Mouse (Mus musculus): ENCODE results near the gene Pald1. TPM values are rescaled to one million over a fixed set of nuclear protein-coding genes. Genes with fewer than 3 reads are reported as not detected.
A peak's percentile ranks its signal among the peaks of the same experiment; 100 is the strongest.

Pald1 gene
- polyA plus RNA-seq, 1 experiment from 2014 or later, result 36.0 TPM

- Histone ChIP-seq H3K4me1 (peaks cover 41% of the 10 kb centered on the region), H3K9me3 (no peaks in the 10 kb centered on the region), H3K4me3 (peak within 1 kb of the TSS; percentile 58), H3K36me3 (replicated peaks) (no peaks in the 10 kb centered on the region), H3K27me3 (ENCODE audit: poor library complexity, severe bottlenecking) (peaks cover 70% of the 10 kb centered on the region), H3K27ac (peak within 1 kb of the TSS; percentile 33; the same call in 1 of the 2 replicates)
- no peak for DNase-seq (ENCODE audit: extremely low spot score, low spot score)
- 28% methylated on average over 10 of the region's 10 CpGs for WGBS
Observed at GRCm38 (mm10) chr10:61417672-61418071, 34.3 kb upstream of the Pald1 start, which contains the start of gene Nodal. Gene Nodal, plus strand, starts transcription at chr10:61417972.

- WGBS, result 51% methylated on average over 2 of the region's 2 CpGs
- H3K4me1 ChIP-seq, result peaks cover 41% of the 10 kb centered on the region
- no peak overlapping the region for H3K4me3 ChIP-seq
- no peaks in the 10 kb centered on the region for H3K36me3 ChIP-seq (replicated peaks)
- no peak overlapping the region for H3K27ac ChIP-seq
- H3K27me3 ChIP-seq (ENCODE audit: poor library complexity, severe bottlenecking), result peaks cover 70% of the 10 kb centered on the region
- no peaks in the 10 kb centered on the region for H3K9me3 ChIP-seq
- no peak for DNase-seq (ENCODE audit: extremely low spot score, low spot score)
Observed at GRCm38 (mm10) chr10:61417046-61417445, 33.7 kb upstream of the Pald1 start.

- WGBS, result 31% methylated on average over 7 of the region's 7 CpGs
- H3K4me1 ChIP-seq, result peaks cover 41% of the 10 kb centered on the region
- no peak for DNase-seq (ENCODE audit: extremely low spot score, low spot score)
- H3K9me3 ChIP-seq, result no peaks in the 10 kb centered on the region
- H3K27ac ChIP-seq, result no peak overlapping the region
- H3K36me3 ChIP-seq (replicated peaks), result no peaks in the 10 kb centered on the region
- H3K4me3 ChIP-seq, result no peak overlapping the region
- peaks cover 70% of the 10 kb centered on the region for H3K27me3 ChIP-seq (ENCODE audit: poor library complexity, severe bottlenecking)
Observed at GRCm38 (mm10) chr10:61416561-61416960, 33.2 kb upstream of the Pald1 start.

- Histone ChIP-seq H3K9me3 (no peaks in the 10 kb centered on the region), H3K4me3 (no peak overlapping the region), H3K36me3 (replicated peaks) (no peaks in the 10 kb centered on the region), H3K27me3 (ENCODE audit: poor library complexity, severe bottlenecking) (peaks cover 64% of the 10 kb centered on the region), H3K27ac (no peak overlapping the region), H3K4me1 (peaks cover 42% of the 10 kb centered on the region)
- WGBS, result 21% methylated on average over 8 of the region's 8 CpGs
- DNase-seq (ENCODE audit: extremely low spot score, low spot score), result no peak
Observed at GRCm38 (mm10) chr10:61415890-61416289, 32.6 kb upstream of the Pald1 start.

- peaks cover 61% of the 10 kb centered on the region for H3K27me3 ChIP-seq (ENCODE audit: poor library complexity, severe bottlenecking)
- WGBS, result 79% methylated on average over 3 of the region's 3 CpGs
- DNase-seq (ENCODE audit: extremely low spot score, low spot score), result no peak
Observed at GRCm38 (mm10) chr10:61415240-61415639, 31.9 kb upstream of the Pald1 start.

GRCm38 (mm10) chr10:61412910-61413625 is 29.7 kb upstream of the Pald1 start:
- Histone ChIP-seq H3K36me3 (replicated peaks) (no peaks in the 10 kb centered on the region), H3K4me3 (no peak overlapping the region), H3K27me3 (ENCODE audit: poor library complexity, severe bottlenecking) (peaks cover 46% of the 10 kb centered on the region), H3K4me1 (peaks cover 40% of the 10 kb centered on the region), H3K9me3 (no peaks in the 10 kb centered on the region), H3K27ac (no peak overlapping the region)
- 66% methylated on average over 21 of the region's 21 CpGs for WGBS
- DNase-seq (ENCODE audit: extremely low spot score, low spot score), result no peak

More at GRCm38 (mm10) chr10:61415240-61415639, 31.9 kb upstream of the Pald1 start:
- Histone ChIP-seq H3K27ac (no peak overlapping the region), H3K9me3 (no peaks in the 10 kb centered on the region), H3K4me1 (peaks cover 46% of the 10 kb centered on the region), H3K4me3 (no peak overlapping the region), H3K36me3 (replicated peaks) (no peaks in the 10 kb centered on the region)

GRCm38 (mm10) chr10:61410193-61410592 is 26.9 kb upstream of the Pald1 start:
- Histone ChIP-seq H3K4me1 (peaks cover 37% of the 10 kb centered on the region), H3K27me3 (ENCODE audit: poor library complexity, severe bottlenecking) (peaks cover 33% of the 10 kb centered on the region), H3K36me3 (replicated peaks) (no peaks in the 10 kb centered on the region), H3K27ac (peak overlapping the region; percentile 63; the same call in 1 of the 2 replicates), H3K4me3 (no peak overlapping the region), H3K9me3 (no peaks in the 10 kb centered on the region)
- DNase-seq (ENCODE audit: extremely low spot score, low spot score), result peak; percentile 39
- WGBS, result 25% methylated on average over 9 of the region's 9 CpGs

GRCm38 (mm10) chr10:61409776-61410175 is 26.4 kb upstream of the Pald1 start:
- DNase-seq (ENCODE audit: extremely low spot score, low spot score), result no peak
- no peak overlapping the region for H3K4me3 ChIP-seq
- peak overlapping the region; percentile 63 for H3K27ac ChIP-seq
- peaks cover 37% of the 10 kb centered on the region for H3K4me1 ChIP-seq
- WGBS, result 2% methylated on average over 4 of the region's 4 CpGs
- no peaks in the 10 kb centered on the region for H3K36me3 ChIP-seq (replicated peaks)
- H3K9me3 ChIP-seq, result no peaks in the 10 kb centered on the region
- H3K27me3 ChIP-seq (ENCODE audit: poor library complexity, severe bottlenecking), result peaks cover 29% of the 10 kb centered on the region

- no peak for DNase-seq (ENCODE audit: extremely low spot score, low spot score)
- Histone ChIP-seq H3K36me3 (replicated peaks) (no peaks in the 10 kb centered on the region), H3K27me3 (ENCODE audit: poor library complexity, severe bottlenecking) (peaks cover 26% of the 10 kb centered on the region), H3K9me3 (no peaks in the 10 kb centered on the region), H3K27ac (no peak overlapping the region), H3K4me3 (no peak overlapping the region), H3K4me1 (peaks cover 29% of the 10 kb centered on the region)
- 7% methylated on average over 10 of the region's 10 CpGs for WGBS
Observed at GRCm38 (mm10) chr10:61405958-61406357, 22.6 kb upstream of the Pald1 start.

- H3K4me3 ChIP-seq, result no peak overlapping the region
- H3K27me3 ChIP-seq (ENCODE audit: poor library complexity, severe bottlenecking), result peaks cover 14% of the 10 kb centered on the region
- DNase-seq (ENCODE audit: extremely low spot score, low spot score), result no peak
- peaks cover 13% of the 10 kb centered on the region for H3K4me1 ChIP-seq
- no peak overlapping the region for H3K27ac ChIP-seq
- no peaks in the 10 kb centered on the region for H3K36me3 ChIP-seq (replicated peaks)
- H3K9me3 ChIP-seq, result no peaks in the 10 kb centered on the region
- WGBS, result 96% methylated on average over 2 of the region's 2 CpGs
Observed at GRCm38 (mm10) chr10:61402911-61403310, 19.6 kb upstream of the Pald1 start.

GRCm38 (mm10) chr10:61402480-61402879 is 19.1 kb upstream of the Pald1 start:
- H3K36me3 ChIP-seq (replicated peaks), result no peaks in the 10 kb centered on the region
- peaks cover 14% of the 10 kb centered on the region for H3K4me1 ChIP-seq
- WGBS, result 70% methylated on average over 5 of the region's 5 CpGs
- no peak overlapping the region for H3K27ac ChIP-seq
- no peaks in the 10 kb centered on the region for H3K9me3 ChIP-seq
- no peak overlapping the region for H3K4me3 ChIP-seq
- H3K27me3 ChIP-seq (ENCODE audit: poor library complexity, severe bottlenecking), result peaks cover 11% of the 10 kb centered on the region
- DNase-seq (ENCODE audit: extremely low spot score, low spot score), result no peak

- no peak overlapping the region for H3K27ac ChIP-seq
- no peaks in the 10 kb centered on the region for H3K36me3 ChIP-seq (replicated peaks)
- no peaks in the 10 kb centered on the region for H3K9me3 ChIP-seq
- H3K4me1 ChIP-seq, result peaks cover 8% of the 10 kb centered on the region
- H3K27me3 ChIP-seq (ENCODE audit: poor library complexity, severe bottlenecking), result peaks cover 2% of the 10 kb centered on the region
- no peak overlapping the region for H3K4me3 ChIP-seq
- 93% methylated on average over 5 of the region's 5 CpGs for WGBS
- no peak for DNase-seq (ENCODE audit: extremely low spot score, low spot score)
Observed at GRCm38 (mm10) chr10:61400407-61400806, 17.1 kb upstream of the Pald1 start.

GRCm38 (mm10) chr10:61399156-61399734 is 15.9 kb upstream of the Pald1 start:
- Histone ChIP-seq H3K9me3 (no peaks in the 10 kb centered on the region), H3K4me1 (peaks cover 15% of the 10 kb centered on the region), H3K27ac (no peak overlapping the region), H3K36me3 (replicated peaks) (no peaks in the 10 kb centered on the region), H3K4me3 (no peak overlapping the region), H3K27me3 (ENCODE audit: poor library complexity, severe bottlenecking) (no peaks in the 10 kb centered on the region)
- DNase-seq (ENCODE audit: extremely low spot score, low spot score), result peak; percentile 84
- WGBS, result 30% methylated on average over 13 of the region's 13 CpGs

Data from forebrain, embryonic 10.5 days (tissue).